Mouse (Mus musculus) neural tube, embryonic 14.5 days (tissue): ENCODE measurements around the gene Nipsnap1. TPM values are rescaled to one million over a fixed set of nuclear protein-coding genes. Genes with fewer than 3 reads are reported as not detected.

Experiments
- ATAC-seq: fragments of 200-750 bp; cut with Nextera tagmentation; 2 replicates; pipeline ENCODE4 v1.8.0; 2017; ENCODE audit warnings: low read depth, mild to moderate bottlenecking, moderate TSS enrichment, moderate library complexity
- H3K27ac ChIP-seq: fragments of 300-500 bp; sonication (generic); 2 replicates; pipeline ENCODE4 v1.5.1; 2014; ENCODE audit warnings: low read depth, mild to moderate bottlenecking, control low read depth, low read length, moderate library complexity, mixed read lengths
- H3K27me3 ChIP-seq: fragments of 300-500 bp; sonication (generic); 2 replicates; pipeline ENCODE4 v1.6.1; 2014; ENCODE audit warnings: low read length; ENCODE audit not compliant: control insufficient read depth, insufficient read depth
- H3K36me3 ChIP-seq: fragments of 300-500 bp; sonication (generic); 2 replicates; pipeline ENCODE4 v1.6.1; 2014; ENCODE audit warnings: low read length, mixed read lengths; ENCODE audit not compliant: control insufficient read depth, insufficient read depth
- H3K4me1 ChIP-seq: fragments of 300-500 bp; sonication (generic); 2 replicates; pipeline ENCODE4 v1.6.1; 2014; ENCODE audit warnings: low read length; ENCODE audit not compliant: control insufficient read depth, insufficient read depth
- H3K4me2 ChIP-seq: fragments of 300-500 bp; sonication (generic); 2 replicates; pipeline ENCODE4 v1.6.1; 2014; ENCODE audit warnings: mild to moderate bottlenecking, low read depth, low read length, control low read depth
- H3K4me3 ChIP-seq: fragments of 300-500 bp; sonication (generic); 2 replicates; pipeline ENCODE4 v1.5.1; 2014; ENCODE audit warnings: low read depth, low read length, control low read depth, mixed read lengths
- H3K9ac ChIP-seq: fragments of 300-500 bp; sonication (generic); replicated peaks from 2 replicates; pipeline ENCODE4 v1.6.1; 2014; ENCODE audit warnings: low read depth, mild to moderate bottlenecking, control low read depth, low read length, mixed read lengths
- H3K9me3 ChIP-seq: fragments of 300-500 bp; sonication (generic); 2 replicates; pipeline ENCODE4 v1.6.1; 2016; ENCODE audit warnings: low read length; ENCODE audit not compliant: control insufficient read depth
- WGBS: fragments of 180-500 bp; shearing (Covaris S2); extraction: QIAGEN DNeasy Blood & Tissue Kit; methylation state at CpG from one replicate; pipeline ENCODE4 v1.1.7; 2014; 5-methylcytosine and 5-hydroxymethylcytosine counted together
- polyA plus RNA-seq: library from polyadenylated mRNA; unstranded; fragments of >200 nt; fragmentation: Nextera tagmentation; extraction: Ambion mirVana; gene quantifications from 2 replicates; pipeline ENCODE4 v1.2.1, GENCODE M21; 2014

Gene Nipsnap1
- polyA plus RNA-seq, 1 experiment from 2014 or later: 127 TPM

- Histone ChIP-seq H3K27ac (no peak overlapping the region), H3K4me2 (no peak overlapping the region), H3K27me3 (no peaks in the 10 kb centered on the region), H3K9me3 (no peaks in the 10 kb centered on the region), H3K9ac (no peak overlapping the region), H3K36me3 (no peaks in the 10 kb centered on the region), H3K4me1 (no peaks in the 10 kb centered on the region), H3K4me3 (no peak overlapping the region)
- 97% methylated on average over 1 of the region's 1 CpGs for WGBS
- ATAC-seq: no peak
Measured at GRCm38 (mm10) chr11:4838235-4838634, 35.5 kb upstream of the Nipsnap1 start.

GRCm38 (mm10) chr11:4840942-4841526, 32.7 kb upstream of the Nipsnap1 start:
- Histone ChIP-seq H3K4me3 (no peak overlapping the region), H3K9ac (no peak overlapping the region), H3K27ac (no peak overlapping the region), H3K9me3 (no peaks in the 10 kb centered on the region), H3K36me3 (no peaks in the 10 kb centered on the region), H3K27me3 (no peaks in the 10 kb centered on the region), H3K4me1 (no peaks in the 10 kb centered on the region), H3K4me2 (no peak overlapping the region)
- ATAC-seq: no peak
- 88% methylated on average over 3 of the region's 3 CpGs for WGBS

GRCm38 (mm10) chr11:4848483-4849248, 25.1 kb upstream of the Nipsnap1 start:
- Histone ChIP-seq H3K4me1 (peaks cover 16% of the 10 kb centered on the region; the same call in 1 of the 2 replicates), H3K9me3 (no peaks in the 10 kb centered on the region), H3K4me3 (peak overlapping the region; percentile 93), H3K4me2 (peak overlapping the region; percentile 56), H3K27ac (peak overlapping the region; percentile 74; the same call in 1 of the 2 replicates), H3K9ac (peak overlapping the region; percentile 86), H3K36me3 (no peaks in the 10 kb centered on the region), H3K27me3 (no peaks in the 10 kb centered on the region)
- WGBS: under 1% methylated on average over 50 of the region's 50 CpGs
- ATAC-seq: peak; percentile 65

- Histone ChIP-seq H3K4me2 (peak within 1 kb of the TSS; percentile 56), H3K9ac (peak within 1 kb of the TSS; percentile 86), H3K4me3 (peak within 1 kb of the TSS; percentile 93), H3K27ac (peak within 1 kb of the TSS; percentile 74; the same call in 1 of the 2 replicates), H3K27me3 (no peaks in the 10 kb centered on the region), H3K4me1 (peaks cover 16% of the 10 kb centered on the region; the same call in 1 of the 2 replicates), H3K9me3 (no peaks in the 10 kb centered on the region), H3K36me3 (no peaks in the 10 kb centered on the region)
- WGBS: under 1% methylated on average over 49 of the region's 60 CpGs
- ATAC-seq: peak; percentile 99
Measured at GRCm38 (mm10) chr11:4849258-4849943, 24.4 kb upstream of the Nipsnap1 start, which contains the start of gene Nf2. TSS of gene Nf2 (minus strand) at chr11:4849536.

- WGBS: 94% methylated on average over 2 of the region's 2 CpGs
- no peak for ATAC-seq
- no peak overlapping the region for H3K4me2 ChIP-seq
- no peak overlapping the region for H3K4me3 ChIP-seq
- no peak overlapping the region for H3K27ac ChIP-seq
- no peaks in the 10 kb centered on the region for H3K36me3 ChIP-seq
- H3K9ac ChIP-seq: no peak overlapping the region
- H3K27me3 ChIP-seq: no peaks in the 10 kb centered on the region
- peaks cover 16% of the 10 kb centered on the region; the same call in 1 of the 2 replicates for H3K4me1 ChIP-seq
- no peaks in the 10 kb centered on the region for H3K9me3 ChIP-seq
Measured at GRCm38 (mm10) chr11:4850404-4850803, 23.3 kb upstream of the Nipsnap1 start.

- no peak for ATAC-seq
- no peaks in the 10 kb centered on the region for H3K27me3 ChIP-seq
- H3K9me3 ChIP-seq: no peaks in the 10 kb centered on the region
- H3K4me2 ChIP-seq: no peak overlapping the region
- H3K9ac ChIP-seq: no peak overlapping the region
- H3K4me1 ChIP-seq: peaks cover 4% of the 10 kb centered on the region; the same call in 1 of the 2 replicates
- no peak overlapping the region for H3K27ac ChIP-seq
- H3K36me3 ChIP-seq: no peaks in the 10 kb centered on the region
- H3K4me3 ChIP-seq: no peak overlapping the region
Measured at GRCm38 (mm10) chr11:4853021-4853420, 20.7 kb upstream of the Nipsnap1 start.

- Histone ChIP-seq H3K27me3 (no peaks in the 10 kb centered on the region), H3K9ac (no peak overlapping the region), H3K27ac (no peak overlapping the region), H3K4me2 (no peak overlapping the region), H3K9me3 (no peaks in the 10 kb centered on the region), H3K36me3 (no peaks in the 10 kb centered on the region), H3K4me3 (no peak overlapping the region), H3K4me1 (no peaks in the 10 kb centered on the region)
- no peak for ATAC-seq
- 84% methylated on average over 5 of the region's 5 CpGs for WGBS
Measured at GRCm38 (mm10) chr11:4854181-4854580, 19.6 kb upstream of the Nipsnap1 start.

GRCm38 (mm10) chr11:4858416-4858815, 15.3 kb upstream of the Nipsnap1 start:
- Histone ChIP-seq H3K36me3 (no peaks in the 10 kb centered on the region), H3K4me1 (no peaks in the 10 kb centered on the region), H3K4me3 (no peak overlapping the region), H3K27me3 (no peaks in the 10 kb centered on the region), H3K4me2 (no peak overlapping the region), H3K27ac (no peak overlapping the region), H3K9me3 (no peaks in the 10 kb centered on the region), H3K9ac (no peak overlapping the region)
- no peak for ATAC-seq
- 56% methylated on average over 2 of the region's 2 CpGs for whole genome bisulfite sequencing

GRCm38 (mm10) chr11:4860986-4861385, 12.8 kb upstream of the Nipsnap1 start:
- Histone ChIP-seq H3K27ac (no peak overlapping the region), H3K9ac (no peak overlapping the region), H3K4me2 (no peak overlapping the region), H3K4me1 (no peaks in the 10 kb centered on the region), H3K9me3 (no peaks in the 10 kb centered on the region), H3K27me3 (no peaks in the 10 kb centered on the region), H3K4me3 (no peak overlapping the region), H3K36me3 (no peaks in the 10 kb centered on the region)
- no peak for ATAC-seq
- 70% methylated on average over 1 of the region's 1 CpGs for whole genome bisulfite sequencing
